ENCODE assay signal across 16 mouse cellular contexts in genomic region chr10:40516421-40516820, GRCm38 (mm10). TPM values are rescaled to one million over a fixed set of nuclear protein-coding genes. Genes with fewer than 3 reads are reported as not detected.
DNase-seq lines count a peak whose midpoint lies in the region; ATAC-seq and TF ChIP-seq lines count a peak whose summit lies in the region.
"Had no signal": no experiment of that assay in that cellular context is flagged by ENCODE, and none has a peak within 500 bp of the region (broad histone marks: within the 10 kb centered on the region; RNA-seq: fewer than 3 reads in every experiment).

No protein-coding gene starts in this region.

- ATAC-seq in stomach, postnatal 0 days (ENCODE audit: low FRiP score, low TSS enrichment) = 0 out of 2 replicates have a peak, but pooled peaks have one; percentile 41
- ATAC-seq: activated CD4-positive, CD25-positive, alpha-beta regulatory T cell, adult 4 months; forebrain, embryonic 14.5 days had no signal

- H3K9ac ChIP-seq in stomach, postnatal 0 days (ENCODE audit: low read length) = no peak overlapping the region
- H3K9ac ChIP-seq: embryonic facial prominence, embryonic 12.5 days; liver, embryonic 15.5 days had no signal

- no peaks in the 10 kb centered on the region for H3K9me3 ChIP-seq in stomach, postnatal 0 days (ENCODE audit: control insufficient read depth, low read length)
- H3K9me3 ChIP-seq: embryonic facial prominence, embryonic 12.5 days; liver, embryonic 15.5 days had no signal

- no peak for TF ChIP-seq EP300 in stomach, postnatal 0 days (optimal IDR thresholded peaks at IDR 0.05)

- peak; percentile 50 for DNase-seq in cerebellum, adult 11-12 months
- no peak for DNase-seq in cerebellum, adult 11 months
- DNase-seq in layer of hippocampus, adult 11-12 months (ENCODE audit: low spot score) = peak; percentile 76
- DNase-seq in layer of hippocampus, adult 9-10 months (ENCODE audit: low spot score) = no peak
- DNase-seq in right cerebral cortex, postnatal 36 days (ENCODE audit: low spot score in 2 of 2) = peak; percentile 39 to 52
- DNase-seq in right cerebral cortex, postnatal 25 days = no peak
- peak; percentile 65 for DNase-seq in stomach, postnatal 0 days (ENCODE audit: low spot score)
- DNase-seq in kidney, postnatal 25 days = no peak
- DNase-seq: heart, adult 18-20 months; heart, postnatal 36 days; kidney, adult 8-10 months had no signal

- no peaks in the 10 kb centered on the region for H3K4me1 ChIP-seq in stomach, postnatal 0 days (replicated peaks; ENCODE audit: control insufficient read depth, insufficient read depth)

- no peak overlapping the region for H3K4me3 ChIP-seq in stomach, postnatal 0 days (ENCODE audit: low read depth, low read length)
- H3K4me3 ChIP-seq: embryonic facial prominence, embryonic 12.5 days; liver, embryonic 15.5 days had no signal

- no peaks in the 10 kb centered on the region for H3K36me3 ChIP-seq in stomach, postnatal 0 days (ENCODE audit: control insufficient read depth, insufficient read depth, low read length)
- H3K36me3 ChIP-seq: embryonic facial prominence, embryonic 12.5 days; liver, embryonic 15.5 days had no signal

- H3K4me2 ChIP-seq in stomach, postnatal 0 days (replicated peaks; ENCODE audit: low read depth) = no peak overlapping the region
- H3K4me2 ChIP-seq: embryonic facial prominence, embryonic 12.5 days; liver, embryonic 15.5 days had no signal

- 30% methylated on average over 4 of the region's 4 CpGs for WGBS in stomach, postnatal 0 days

- no peak for TF ChIP-seq CTCF in stomach, postnatal 0 days (IDR thresholded peaks at IDR 0.05; ENCODE audit: low read depth)

- no peak overlapping the region for H3K27ac ChIP-seq in stomach, postnatal 0 days (replicated peaks)
- H3K27ac ChIP-seq: liver, embryonic 15.5 days had no signal

- no peaks in the 10 kb centered on the region for H3K27me3 ChIP-seq in stomach, postnatal 0 days (ENCODE audit: control insufficient read depth, insufficient read depth, low read length)
- H3K27me3 ChIP-seq: embryonic facial prominence, embryonic 12.5 days; liver, embryonic 15.5 days had no signal

RNA-seq across cellular contexts. Expression of gene Slc22a16, which starts 53.7 kb away (rescaled TPM):
- 0.04 TPM in 1 of 2 replicates, not detected in the other for polyA plus RNA-seq in stomach, postnatal 0 days (2015; fragmentation: Nextera tagmentation; extraction: Ambion mirVana)
- polyA plus RNA-seq: activated CD4-positive, CD25-positive, alpha-beta regulatory T cell, adult 4 months; embryonic facial prominence, embryonic 12.5 days; forebrain, embryonic 14.5 days; liver, embryonic 15.5 days; spleen, adult 2 months had no signal

Comparison
In these comparisons a context has a peak if more than half of its experiments do, and no peak if none do; other contexts are left out.
1. DNase-seq: peak in cerebellum, adult 11-12 months (single experiment), layer of hippocampus, adult 11-12 months (single experiment), right cerebral cortex, postnatal 36 days (2 of 2) and stomach, postnatal 0 days (single experiment); none in cerebellum, adult 11 months (single experiment), layer of hippocampus, adult 9-10 months (single experiment), right cerebral cortex, postnatal 25 days (single experiment) and kidney, postnatal 25 days (0 of 2).